Mouse (Mus musculus) heart, embryonic 11.5 days (tissue): Measurements from ENCODE around the gene Slc39a11. TPM values are rescaled to one million over a fixed set of nuclear protein-coding genes. Genes with fewer than 3 reads are reported as not detected.
A peak's percentile ranks its signal among the peaks of the same experiment; 100 is the strongest.

Experiments
- ATAC-seq: fragments of 200-750 bp; cut with Nextera tagmentation; replicated peaks from 2 replicates; pipeline ENCODE4 v1.8.0; 2017; ENCODE audit warnings: moderate library complexity; ENCODE audit not compliant: insufficient number of reproducible peaks, low FRiP score, low TSS enrichment
- H3K27ac ChIP-seq: fragments of 300-500 bp; sonication (generic); 2 replicates; pipeline ENCODE4 v1.5.1; 2014; ENCODE audit warnings: mild to moderate bottlenecking, low read depth, low read length
- H3K27me3 ChIP-seq: fragments of 300-500 bp; sonication (generic); 2 replicates; pipeline ENCODE4 v1.6.1; 2014; ENCODE audit warnings: mild to moderate bottlenecking, low read length, mixed read lengths; ENCODE audit not compliant: control insufficient read depth, insufficient read depth
- H3K36me3 ChIP-seq: fragments of 300-500 bp; sonication (generic); 2 replicates; pipeline ENCODE4 v1.6.1; 2014; ENCODE audit warnings: mild to moderate bottlenecking, low read length, moderate library complexity, mixed read lengths; ENCODE audit not compliant: control insufficient read depth, insufficient read depth
- H3K4me1 ChIP-seq: fragments of 300-500 bp; sonication (generic); 2 replicates; pipeline ENCODE4 v1.6.1; 2014; ENCODE audit warnings: low read length; ENCODE audit not compliant: control insufficient read depth, insufficient read depth
- H3K4me2 ChIP-seq: fragments of 300-500 bp; sonication (generic); 2 replicates; pipeline ENCODE4 v1.6.1; 2014; ENCODE audit warnings: mild to moderate bottlenecking, moderate library complexity
- H3K4me3 ChIP-seq: fragments of 300-500 bp; sonication (generic); 2 replicates; pipeline ENCODE4 v1.5.1; 2014; ENCODE audit warnings: low read depth, low read length
- H3K9ac ChIP-seq: fragments of 300-500 bp; sonication (generic); 2 replicates; pipeline ENCODE4 v1.6.1; 2014; ENCODE audit warnings: mild to moderate bottlenecking, low read depth, low read length, moderate library complexity
- H3K9me3 ChIP-seq: fragments of 300-500 bp; sonication (generic); replicated peaks from 2 replicates; pipeline ENCODE4 v1.6.1; 2016; ENCODE audit warnings: low read length; ENCODE audit not compliant: control insufficient read depth
- WGBS: fragments of 180-500 bp; shearing (Covaris S2); extraction: QIAGEN DNeasy Blood & Tissue Kit; methylation state at CpG from one replicate; pipeline ENCODE4 v1.1.7; 2014; ENCODE audit not compliant: insufficient replicate concordance; 5-methylcytosine and 5-hydroxymethylcytosine counted together
- polyA plus RNA-seq: library from polyadenylated mRNA; unstranded; fragments of >200 nt; fragmentation: Nextera tagmentation; extraction: Ambion mirVana; gene quantifications from 2 replicates; pipeline ENCODE4 v1.2.1, GENCODE M21; 2014

The Slc39a11 gene
- polyA plus RNA-seq, 1 experiment from 2014 or later = 17.1 TPM

DNA sequence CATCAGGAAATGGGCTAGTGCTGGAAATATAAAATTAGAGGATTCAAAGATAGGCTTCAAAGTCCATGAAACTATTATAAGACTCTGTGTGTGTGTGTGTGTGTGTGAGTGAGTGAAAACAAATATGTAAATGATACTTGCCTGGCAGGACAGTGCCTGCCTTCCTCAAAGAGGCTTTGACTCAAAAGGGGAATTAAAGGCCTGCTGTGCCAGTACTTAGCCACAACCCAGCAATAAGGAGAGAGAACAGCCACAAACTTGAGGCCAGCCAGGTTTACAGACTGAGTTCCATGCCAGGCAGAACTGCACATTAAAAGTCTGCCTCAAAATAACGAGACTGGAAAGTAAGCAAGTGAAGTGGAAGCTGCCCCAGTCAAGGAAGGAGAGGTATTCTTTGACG lies 27.0 kb upstream of the Slc39a11 start:
- H3K27ac ChIP-seq = no peak overlapping the region
- peaks cover 7% of the 10 kb centered on the region; the same call in 1 of the 2 replicates for H3K36me3 ChIP-seq

GRCm38 (mm10) chr11:113674595-113674994 lies 24.7 kb upstream of the Slc39a11 start:
- Histone ChIP-seq H3K27ac (no peak overlapping the region), H3K9ac (no peak overlapping the region), H3K27me3 (no peaks in the 10 kb centered on the region), H3K4me2 (no peak overlapping the region), H3K9me3 (no peaks in the 10 kb centered on the region), H3K4me1 (peaks cover 14% of the 10 kb centered on the region), H3K36me3 (peaks cover 12% of the 10 kb centered on the region; the same call in 1 of the 2 replicates), H3K4me3 (no peak overlapping the region)
- no peak for ATAC-seq
- 89% methylated on average over 5 of the region's 5 CpGs for WGBS

More for the DNA sequence above, 27.0 kb upstream of the Slc39a11 start:
- H3K9ac ChIP-seq = no peak overlapping the region
- H3K4me2 ChIP-seq = no peak overlapping the region
- WGBS = 91% methylated on average over 2 of the region's 2 CpGs
- no peaks in the 10 kb centered on the region for H3K9me3 ChIP-seq
- no peaks in the 10 kb centered on the region for H3K27me3 ChIP-seq
- ATAC-seq = no peak
- H3K4me1 ChIP-seq = peaks cover 25% of the 10 kb centered on the region
- no peak overlapping the region for H3K4me3 ChIP-seq

DNA sequence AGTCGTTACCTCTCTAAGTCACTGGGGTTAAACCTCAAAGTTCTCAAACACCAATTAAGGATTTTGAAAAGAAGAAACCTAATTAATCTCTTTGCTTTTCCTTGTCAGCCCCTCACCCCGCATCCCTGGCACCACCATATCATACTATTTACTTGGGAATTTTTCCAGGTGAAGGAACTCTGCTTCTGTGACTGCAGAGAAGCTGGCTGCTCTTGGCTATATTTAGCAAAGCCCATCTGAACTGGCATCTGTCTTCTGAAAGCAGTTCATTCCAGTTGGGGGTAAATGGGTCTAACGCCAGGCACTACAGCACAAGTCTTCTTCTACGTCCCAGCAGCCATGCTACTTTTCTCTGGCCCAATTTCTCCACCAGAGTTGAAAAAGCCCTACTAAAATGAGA lies 23.7 kb upstream of the Slc39a11 start:
- 69% methylated on average over 4 of the region's 4 CpGs for WGBS
- no peak overlapping the region for H3K27ac ChIP-seq
- H3K4me2 ChIP-seq = no peak overlapping the region

GRCm38 (mm10) chr11:113669711-113670110 lies 19.8 kb upstream of the Slc39a11 start:
- H3K4me2 ChIP-seq = no peak overlapping the region
- H3K27me3 ChIP-seq = no peaks in the 10 kb centered on the region
- H3K4me3 ChIP-seq = no peak overlapping the region
- H3K27ac ChIP-seq = no peak overlapping the region
- peaks cover 18% of the 10 kb centered on the region for H3K4me1 ChIP-seq
- H3K9me3 ChIP-seq = no peaks in the 10 kb centered on the region
- ATAC-seq = no peak
- WGBS = 74% methylated on average over 4 of the region's 4 CpGs
- H3K9ac ChIP-seq = no peak overlapping the region
- H3K36me3 ChIP-seq = peaks cover 10% of the 10 kb centered on the region

More for the DNA sequence above, 23.7 kb upstream of the Slc39a11 start:
- H3K9ac ChIP-seq = no peak overlapping the region
- ATAC-seq = no peak
- H3K4me3 ChIP-seq = no peak overlapping the region
- peaks cover 11% of the 10 kb centered on the region for H3K4me1 ChIP-seq
- H3K9me3 ChIP-seq = no peaks in the 10 kb centered on the region
- no peaks in the 10 kb centered on the region for H3K27me3 ChIP-seq
- H3K36me3 ChIP-seq = peaks cover 12% of the 10 kb centered on the region; the same call in 1 of the 2 replicates

DNA sequence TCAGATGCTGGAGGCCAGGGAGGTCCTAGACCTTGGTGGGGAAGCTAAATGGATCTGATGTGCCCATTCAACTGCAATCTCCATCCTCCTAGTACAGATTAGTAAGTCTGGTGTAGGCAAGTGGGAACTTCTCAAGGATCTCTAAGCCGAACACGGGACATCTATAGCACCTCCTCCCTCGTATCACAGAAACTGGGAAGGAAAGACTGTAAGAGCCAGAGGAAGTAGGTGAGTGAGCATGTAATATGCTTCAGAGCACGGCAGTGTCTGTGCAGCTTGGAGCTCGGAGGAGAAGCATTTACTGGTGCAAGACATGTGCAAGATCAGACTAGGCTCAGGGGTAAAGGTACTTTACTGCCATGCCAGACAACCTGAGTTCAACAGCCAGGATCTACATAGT lies 19.0 kb upstream of the Slc39a11 start:
- Histone ChIP-seq H3K27me3 (no peaks in the 10 kb centered on the region), H3K9ac (no peak overlapping the region), H3K9me3 (no peaks in the 10 kb centered on the region), H3K4me1 (peaks cover 16% of the 10 kb centered on the region), H3K27ac (no peak overlapping the region), H3K4me2 (no peak overlapping the region), H3K4me3 (no peak overlapping the region), H3K36me3 (peaks cover 10% of the 10 kb centered on the region)
- 91% methylated on average over 5 of the region's 5 CpGs for WGBS
- ATAC-seq = no peak

DNA sequence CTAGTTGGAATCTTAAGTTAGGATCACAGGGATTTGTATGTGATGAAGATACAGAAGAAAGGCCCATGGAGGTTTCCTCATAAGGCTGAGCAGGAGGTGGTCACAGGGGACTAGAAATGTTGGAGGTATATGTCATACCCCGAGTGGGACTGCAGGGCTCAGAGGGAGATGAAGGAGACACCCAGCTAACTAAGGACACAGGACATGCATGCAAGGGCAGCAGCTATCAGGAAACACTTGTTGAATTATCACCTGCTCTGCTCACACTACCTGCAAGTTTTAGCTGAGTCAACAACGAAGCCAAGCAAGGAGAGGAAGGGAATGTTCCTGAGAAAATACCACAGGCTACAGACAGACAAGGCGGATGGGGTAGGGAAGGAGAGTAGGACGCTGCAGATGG lies 17.8 kb upstream of the Slc39a11 start:
- no peaks in the 10 kb centered on the region for H3K9me3 ChIP-seq
- H3K9ac ChIP-seq = no peak overlapping the region; the same call in 1 of the 2 replicates
- no peak for ATAC-seq
- peaks cover 10% of the 10 kb centered on the region for H3K36me3 ChIP-seq
- H3K4me3 ChIP-seq = no peak overlapping the region
- H3K4me2 ChIP-seq = no peak overlapping the region
- WGBS = 74% methylated on average over 4 of the region's 4 CpGs
- H3K27me3 ChIP-seq = no peaks in the 10 kb centered on the region
- H3K4me1 ChIP-seq = peaks cover 11% of the 10 kb centered on the region
- peak overlapping the region; percentile 35; the same call in 1 of the 2 replicates for H3K27ac ChIP-seq

DNA sequence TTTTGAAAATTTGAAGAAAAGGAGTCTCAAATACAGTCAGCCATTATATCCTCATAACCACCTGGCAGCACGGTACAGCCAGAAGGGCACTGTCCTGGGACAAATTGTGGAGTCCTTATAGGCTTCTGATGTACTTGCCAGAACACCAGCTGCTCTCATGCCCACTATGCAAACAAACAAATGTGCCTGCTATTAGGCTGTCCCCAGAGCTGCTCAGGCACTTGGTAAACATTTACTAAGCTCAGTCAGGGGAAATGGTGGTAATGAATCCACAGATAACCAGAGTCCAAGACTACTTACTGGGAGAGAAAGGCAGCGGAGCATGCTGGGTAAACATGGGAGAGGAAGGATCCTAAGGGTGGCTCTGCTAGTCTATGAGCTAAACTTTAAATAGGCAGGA lies 17.2 kb upstream of the Slc39a11 start:
- ATAC-seq = no peak; the same call in 1 of the 2 replicates
- H3K9ac ChIP-seq = no peak overlapping the region
- peaks cover 7% of the 10 kb centered on the region for H3K36me3 ChIP-seq
- peaks cover 11% of the 10 kb centered on the region for H3K4me1 ChIP-seq
- no peaks in the 10 kb centered on the region for H3K9me3 ChIP-seq
- WGBS = 75% methylated on average over 2 of the region's 2 CpGs
- no peak overlapping the region for H3K4me2 ChIP-seq
- peak overlapping the region; percentile 35; the same call in 1 of the 2 replicates for H3K27ac ChIP-seq
- no peaks in the 10 kb centered on the region for H3K27me3 ChIP-seq
- H3K4me3 ChIP-seq = no peak overlapping the region

- Histone ChIP-seq H3K9ac (0 out of 2 replicates have a peak overlapping the region, but pooled peaks have one; percentile 16), H3K9me3 (no peaks in the 10 kb centered on the region), H3K4me3 (no peak overlapping the region), H3K27me3 (no peaks in the 10 kb centered on the region), H3K36me3 (peaks cover 12% of the 10 kb centered on the region), H3K4me2 (no peak overlapping the region), H3K27ac (no peak overlapping the region), H3K4me1 (peaks cover 11% of the 10 kb centered on the region)
- ATAC-seq = no peak
- 60% methylated on average over 10 of the region's 10 CpGs for WGBS
Measured at GRCm38 (mm10) chr11:113666648-113667047, 16.8 kb upstream of the Slc39a11 start.

- ATAC-seq = no peak
- no peak overlapping the region for H3K4me2 ChIP-seq
- no peak overlapping the region for H3K4me3 ChIP-seq
- H3K4me1 ChIP-seq = peaks cover 11% of the 10 kb centered on the region
- WGBS = 66% methylated on average over 6 of the region's 6 CpGs
- H3K9ac ChIP-seq = no peak overlapping the region
- no peaks in the 10 kb centered on the region for H3K27me3 ChIP-seq
- peaks cover 15% of the 10 kb centered on the region for H3K36me3 ChIP-seq
- H3K27ac ChIP-seq = no peak overlapping the region
- no peaks in the 10 kb centered on the region for H3K9me3 ChIP-seq
Measured at GRCm38 (mm10) chr11:113666205-113666604, 16.3 kb upstream of the Slc39a11 start.
